Mouse (Mus musculus) CH12.LX (cell line): ENCODE results near the gene Larp4b. TPM values are rescaled to one million over a fixed set of nuclear protein-coding genes. Genes with fewer than 3 reads are reported as not detected.

Source experiments
- DNase-seq: peaks from one replicate; pipeline ENCODE4 v3.0.0-alpha.2; 2013; ENCODE audit errors: extremely low read depth
- H3K27ac ChIP-seq: 2 replicates; pipeline ENCODE4 v1.5.1; 2012; ENCODE audit warnings: low read depth, mild to moderate bottlenecking, control low read depth, moderate library complexity; ENCODE audit not compliant: insufficient read depth
- H3K27me3 ChIP-seq: replicated peaks from 2 replicates; pipeline ENCODE3; 2012; ENCODE audit warnings: inconsistent platforms
- H3K36me3 ChIP-seq, 2 experiments: replicated peaks in 1 of 2; 2 replicates each; pipeline versions ENCODE3 to v1.6.1; 2012; ENCODE audit warnings: inconsistent platforms in 1 of 2, low read length in 1 of 2, mild to moderate bottlenecking in 1 of 2, mixed read lengths in 1 of 2, moderate library complexity in 1 of 2; ENCODE audit not compliant: control insufficient read depth in 1 of 2, insufficient read depth in 1 of 2
- H3K4me1 ChIP-seq, 2 experiments: 2 replicates each; pipeline ENCODE4 v1.6.1; 2012; ENCODE audit warnings: inconsistent platforms in 1 of 2, moderate library complexity in 1 of 2; ENCODE audit not compliant: insufficient read depth in 2 of 2, control insufficient read depth in 1 of 2
- H3K4me2 ChIP-seq: 2 replicates; pipeline ENCODE4 v1.6.1; 2012; ENCODE audit warnings: low read depth, mild to moderate bottlenecking, control low read depth; ENCODE audit not compliant: poor library complexity, insufficient read depth, severe bottlenecking
- H3K4me3 ChIP-seq, 3 experiments: fragments of 150-350 bp in 1 of 3; sonication (generic) in 1 of 3; replicated peaks in 1 of 3; 2 replicates each; pipeline versions ENCODE3 to v1.5.1; 2011 to 2012; ENCODE audit warnings: low read depth in 2 of 3, low read length in 2 of 3, mild to moderate bottlenecking in 2 of 3, moderate library complexity in 2 of 3, control low read depth in 1 of 3, improper control_type of control experiment in 1 of 3, inconsistent platforms in 1 of 3, mixed read lengths in 1 of 3; ENCODE audit not compliant: poor library complexity in 1 of 3
- H3K79me2 ChIP-seq: replicated peaks from 2 replicates; pipeline ENCODE4 v1.6.1; 2012; ENCODE audit warnings: mild to moderate bottlenecking, moderate library complexity; ENCODE audit not compliant: control insufficient read depth, poor library complexity, insufficient read depth, severe bottlenecking; ENCODE audit errors: extremely low read depth
- H3K9ac ChIP-seq: 2 replicates; pipeline ENCODE4 v1.6.1; 2012; ENCODE audit warnings: low read depth, mild to moderate bottlenecking, control low read depth, moderate library complexity; ENCODE audit not compliant: insufficient read depth
- H3K9me3 ChIP-seq: replicated peaks from 2 replicates; pipeline ENCODE3; 2012; ENCODE audit warnings: low read length, inconsistent platforms, mixed read lengths
- CTCF ChIP-seq, 2 experiments: IDR thresholded peaks in 1 of 2; conservative IDR thresholded peaks in 1 of 2; 2 replicates each; pipeline ENCODE4 v1.5.1; 2011 to 2012; ENCODE audit warnings: low read depth in 2 of 2, low read length in 2 of 2, improper control_type of control experiment in 1 of 2, inconsistent platforms in 1 of 2, mild to moderate bottlenecking in 1 of 2, moderate library complexity in 1 of 2
- E2F4 ChIP-seq: IDR thresholded peaks from 2 replicates; pipeline ENCODE4 v1.6.1; 2011; ENCODE audit warnings: low read depth, low read length, improper control_type of control experiment; ENCODE audit not compliant: insufficient replicate concordance
- EP300 ChIP-seq: IDR thresholded peaks from 2 replicates; pipeline ENCODE4 v1.6.1; 2011; ENCODE audit warnings: low read length, improper control_type of control experiment
- GABPA ChIP-seq: IDR thresholded peaks from 2 replicates; pipeline ENCODE4 v1.6.1; 2012; ENCODE audit warnings: low read depth, low read length, improper control_type of control experiment, inconsistent platforms; ENCODE audit not compliant: insufficient replicate concordance
- HCFC1 ChIP-seq: IDR thresholded peaks from 2 replicates; pipeline ENCODE4 v1.6.1; 2012; ENCODE audit warnings: low read depth, mild to moderate bottlenecking, inconsistent platforms, low read length, improper control_type of control experiment
- IRF4 ChIP-seq: IDR thresholded peaks from 2 replicates; pipeline ENCODE4 v1.6.1; 2014; ENCODE audit warnings: low read depth, mild to moderate bottlenecking, inconsistent platforms, low read length, improper control_type of control experiment
- JUND ChIP-seq: conservative IDR thresholded peaks from 2 replicates; pipeline ENCODE4 v1.6.1; 2011; ENCODE audit warnings: low read depth, low read length, improper control_type of control experiment
- KAT2A ChIP-seq: IDR thresholded peaks from 2 replicates; pipeline ENCODE4 v1.6.1; 2012; ENCODE audit warnings: low read length, improper control_type of control experiment, inconsistent platforms; ENCODE audit not compliant: insufficient replicate concordance
- MAZ ChIP-seq: IDR thresholded peaks from 2 replicates; pipeline ENCODE4 v1.6.1; 2012; ENCODE audit warnings: low read depth, mild to moderate bottlenecking, inconsistent platforms, low read length, improper control_type of control experiment, moderate library complexity
- MYC ChIP-seq: IDR thresholded peaks from 2 replicates; pipeline ENCODE4 v1.6.1; 2011; ENCODE audit warnings: low read depth, mild to moderate bottlenecking, improper control_type of control experiment, low read length
- NRF1 ChIP-seq: IDR thresholded peaks from 2 replicates; pipeline ENCODE4 v1.6.1; 2014; ENCODE audit warnings: low read depth, mild to moderate bottlenecking, inconsistent platforms, low read length, improper control_type of control experiment, moderate library complexity
- PAX5 ChIP-seq: IDR thresholded peaks from 2 replicates; pipeline ENCODE4 v1.6.1; 2012; ENCODE audit warnings: low read length, inconsistent platforms, mixed read lengths
- POLR2AphosphoS2 ChIP-seq: IDR thresholded peaks from 2 replicates; pipeline ENCODE4 v1.6.1; 2011; ENCODE audit warnings: low read depth, low read length, improper control_type of control experiment
- SIN3A ChIP-seq: IDR thresholded peaks from 2 replicates; pipeline ENCODE4 v1.6.1; 2012; ENCODE audit warnings: low read length, improper control_type of control experiment, inconsistent platforms
- SMC3 ChIP-seq: IDR thresholded peaks from 2 replicates; pipeline ENCODE4 v1.6.1; 2011; ENCODE audit warnings: low read depth, low read length, improper control_type of control experiment
- TCF12 ChIP-seq: IDR thresholded peaks from 2 replicates; pipeline ENCODE4 v1.6.1; 2014; ENCODE audit warnings: low read depth, mild to moderate bottlenecking, inconsistent platforms, low read length, improper control_type of control experiment
- USF1 ChIP-seq: IDR thresholded peaks from 2 replicates; pipeline ENCODE4 v1.6.1; 2014; ENCODE audit warnings: low read depth, mild to moderate bottlenecking, inconsistent platforms, low read length, improper control_type of control experiment
- ZKSCAN1 ChIP-seq: IDR thresholded peaks from 2 replicates; pipeline ENCODE4 v1.6.1; 2012; ENCODE audit warnings: low read depth, inconsistent platforms, low read length, improper control_type of control experiment, borderline replicate concordance
- ZMIZ1 ChIP-seq: IDR thresholded peaks from 2 replicates; pipeline ENCODE4 v1.6.1; 2012; ENCODE audit warnings: low read depth, mild to moderate bottlenecking, inconsistent platforms, low read length, improper control_type of control experiment
- dilution Hi-C: fragments of 300-500 bp; cut with MboI; formaldehyde crosslinking; loops from 2 replicates; pipeline ENCODE4 v1.14.3; 2020; ENCODE audit warnings: low sequenced_read_pairs; ENCODE audit not compliant: extremely low pct_unique_long_range_greater_than_20kb, extremely low pct_ligation_motif_present
- in situ Hi-C: fragments of 300-500 bp; cut with MboI; formaldehyde crosslinking; loops from 3 replicates; pipeline ENCODE4 v1.14.3; 2019; ENCODE audit warnings: low sequenced_read_pairs, low pct_ligation_motif_present, low pct_unique_long_range_greater_than_20kb, mixed read lengths
- polyA plus RNA-seq: library from polyadenylated mRNA; unstranded; fragments of >175 nt; gene quantifications from 2 replicates; pipeline ENCODE4 v1.2.1, GENCODE M21; 2012; ENCODE audit warnings: low read depth; ENCODE audit not compliant: insufficient read length
- total RNA-seq, 2 experiments: library from RNA; depleted of rRNA; stranded (reverse); fragments of 300-350 nt in 1 of 2; fragments of >200 nt in 1 of 2; gene quantifications; 2 replicates each; pipeline ENCODE4 v1.2.3; 2012 to 2014

Larp4b gene
- total and polyA plus RNA-seq, 3 experiments, result 57.9 to 63.3 (median 58.3) TPM

- no peaks in the 10 kb centered on the region for H3K9me3 ChIP-seq
Measured at GRCm38 (mm10) chr13:9198106-9198505, 104.4 kb downstream of the Larp4b start.

GRCm38 (mm10) chr13:9198728-9199464 lies 105.2 kb downstream of the Larp4b start:
- Histone ChIP-seq H3K79me2 (no peaks in the 10 kb centered on the region), H3K4me3 (no peak overlapping the region), H3K9me3 (no peaks in the 10 kb centered on the region), H3K4me1 (peaks cover 0 to 2% of the 10 kb centered on the region in 2 experiments; a peak in 1 of 4 replicates), H3K27ac (no peak overlapping the region), H3K36me3 (no peaks in the 10 kb centered on the region), H3K27me3 (no peaks in the 10 kb centered on the region), H3K9ac (no peak overlapping the region), H3K4me2 (peak overlapping the region; percentile 23)
- no peak for DNase-seq
- in situ Hi-C loops, result loop anchor here (10.0 kb wide), 1 partner anchor 646 kb away; no protein-coding TSS in a partner anchor
- dilution Hi-C loops, result no loop called here
- no peak for TF ChIP-seq E2F4
- no peak for TF ChIP-seq NRF1
- TF ChIP-seq MAZ, result no peak

More at GRCm38 (mm10) chr13:9198106-9198505, 104.4 kb downstream of the Larp4b start:
- Histone ChIP-seq H3K27me3 (no peaks in the 10 kb centered on the region), H3K36me3 (no peaks in the 10 kb centered on the region), H3K4me2 (no peak overlapping the region), H3K9ac (no peak overlapping the region), H3K4me3 (no peak overlapping the region), H3K79me2 (no peaks in the 10 kb centered on the region), H3K27ac (no peak overlapping the region), H3K4me1 (peaks cover 0 to 2% of the 10 kb centered on the region in 2 experiments; a peak in 1 of 4 replicates)
- TF ChIP-seq GABPA (no peak), TCF12 (no peak)
- DNase-seq, result no peak
- dilution Hi-C loops, result no loop called here
- in situ Hi-C loops, result loop anchor here (10.0 kb wide), 1 partner anchor 647 kb away; no protein-coding TSS in a partner anchor

DNA sequence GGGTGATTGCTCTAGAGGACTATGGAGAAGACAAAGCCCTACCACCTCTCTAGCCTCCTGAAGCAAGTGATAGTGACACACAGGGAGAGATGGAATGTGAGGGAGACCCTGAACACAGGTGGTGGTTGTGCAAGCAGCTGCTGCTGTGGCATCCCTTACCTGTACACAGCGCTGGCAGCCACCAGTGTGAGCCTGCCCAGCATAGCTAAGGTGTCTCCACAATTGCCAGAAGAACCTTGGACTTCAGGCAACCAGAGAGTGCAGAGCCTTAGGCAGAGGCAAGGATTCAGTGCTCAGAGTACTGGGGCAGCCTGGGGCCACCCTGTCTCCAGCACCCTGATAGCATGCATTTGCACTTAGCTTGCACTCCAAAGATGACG lies 105.8 kb downstream of the Larp4b start:
- DNase-seq, result no peak
- Histone ChIP-seq H3K4me1 (peaks cover 0 to 2% of the 10 kb centered on the region in 2 experiments; a peak in 1 of 4 replicates), H3K27ac (no peak overlapping the region), H3K36me3 (no peaks in the 10 kb centered on the region), H3K4me3 (no peak overlapping the region), H3K27me3 (no peaks in the 10 kb centered on the region), H3K4me2 (peak overlapping the region; percentile 23), H3K9me3 (no peaks in the 10 kb centered on the region), H3K9ac (no peak overlapping the region), H3K79me2 (no peaks in the 10 kb centered on the region)
- TF ChIP-seq ZKSCAN1, result no peak
- TF ChIP-seq POLR2AphosphoS2, result no peak
- TF ChIP-seq MYC, result no peak
- no peak for TF ChIP-seq HCFC1
- no peak for TF ChIP-seq SMC3
- TF ChIP-seq SIN3A, result no peak
- no peak for TF ChIP-seq PAX5
- no peak for TF ChIP-seq CTCF (conservative IDR thresholded peaks at IDR 0.05 in 1 of 2, IDR thresholded peaks at IDR 0.05 in 1 of 2; ENCODE audit: low read depth in 2 of 2, low read length in 2 of 2)
- TF ChIP-seq USF1, result no peak
- TF ChIP-seq KAT2A, result no peak
- no peak for TF ChIP-seq IRF4
- TF ChIP-seq EP300, result no peak
- no peak for TF ChIP-seq NRF1
- TF ChIP-seq JUND, result no peak
- no peak for TF ChIP-seq ZMIZ1
- in situ Hi-C loops, result loop anchor here (10.0 kb wide), 1 partner anchor 645 kb away; no protein-coding TSS in a partner anchor
- dilution Hi-C loops, result no loop called here
